Mouse (Mus musculus): ENCODE results near the gene Mrpl58. TPM values are rescaled to one million over a fixed set of nuclear protein-coding genes. Genes with fewer than 3 reads are reported as not detected.
A peak's percentile ranks its signal among the peaks of the same experiment; 100 is the strongest.
"Not testable (repeated sequence)": the region's sequence is repeated elsewhere in the genome, so short reads cannot be mapped to it uniquely, and the experiment has no call there.

The Mrpl58 gene
- polyA plus RNA-seq, 1 experiment from 2014 or later: 232 TPM

GRCm38 (mm10) chr11:115384587-115384986 lies 19.0 kb upstream of the Mrpl58 start:
- Histone ChIP-seq H3K4me3 (replicated peaks) (no peak overlapping the region), H3K27ac (no peak overlapping the region), H3K4me1 (peaks cover 48% of the 10 kb centered on the region)

DNA sequence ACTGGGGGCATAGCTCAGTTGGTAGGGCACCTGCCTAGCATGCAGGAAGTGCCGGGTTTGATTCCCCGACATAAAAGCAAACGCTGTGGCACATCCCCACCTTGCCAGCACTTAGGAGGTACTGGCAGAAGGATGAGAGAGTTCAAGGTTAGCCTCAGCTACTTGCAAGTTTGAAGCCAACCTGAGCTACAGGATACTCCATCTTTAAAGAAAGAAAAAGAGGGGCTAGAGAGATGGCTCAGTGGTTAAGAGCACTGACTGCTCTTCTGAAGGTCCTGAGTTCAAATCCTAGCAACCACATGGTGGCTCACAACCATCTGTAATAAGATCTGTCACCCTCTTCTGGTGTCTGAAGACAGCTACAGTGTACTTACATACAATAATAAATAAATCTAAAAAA lies 16.7 kb upstream of the Mrpl58 start:
- not testable (repeated sequence) for H3K4me2 ChIP-seq; H3K27ac ChIP-seq; H3K27me3 ChIP-seq; H3K9me3 ChIP-seq; H3K9ac ChIP-seq; H3K4me3 ChIP-seq (replicated peaks); ATAC-seq (ENCODE audit: low FRiP score)
- 92% methylated on average over 3 of the region's 3 CpGs for WGBS
- peaks cover 25% of the 10 kb centered on the region for H3K36me3 ChIP-seq (replicated peaks)
- H3K4me1 ChIP-seq: peaks cover 42% of the 10 kb centered on the region

More at GRCm38 (mm10) chr11:115384587-115384986, 19.0 kb upstream of the Mrpl58 start:
- Histone ChIP-seq H3K4me2 (peak overlapping the region; percentile 76), H3K9ac (peak overlapping the region; percentile 33), H3K36me3 (replicated peaks) (peaks cover 6% of the 10 kb centered on the region), H3K9me3 (no peaks in the 10 kb centered on the region), H3K27me3 (no peaks in the 10 kb centered on the region)
- 72% methylated on average over 5 of the region's 5 CpGs for WGBS
- no peak for ATAC-seq (ENCODE audit: low FRiP score)

DNA sequence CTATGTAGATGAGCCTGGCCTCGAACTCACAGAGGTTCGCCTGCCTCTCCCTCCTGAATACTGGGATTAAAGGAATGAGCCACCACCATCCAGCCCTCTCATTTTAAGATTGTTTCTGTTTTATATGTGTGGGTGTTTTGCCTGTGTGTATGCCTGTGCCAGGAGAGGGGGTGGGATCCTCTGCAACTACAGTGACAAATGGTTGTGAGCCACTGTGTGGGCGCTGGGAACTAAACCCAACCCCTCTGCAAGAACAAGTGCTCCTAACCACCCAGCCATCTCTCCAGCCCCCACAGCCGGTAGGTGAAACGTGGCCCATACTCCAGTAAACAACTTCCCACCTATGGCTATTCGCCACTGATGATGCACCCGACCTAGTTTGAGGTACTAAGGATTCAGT lies 12.2 kb upstream of the Mrpl58 start:
- H3K4me1 ChIP-seq: peaks cover 2% of the 10 kb centered on the region; the same call in 1 of the 2 replicates
- H3K4me3 ChIP-seq (replicated peaks): no peak overlapping the region
- ATAC-seq (ENCODE audit: low FRiP score): no peak
- H3K9me3 ChIP-seq: no peaks in the 10 kb centered on the region
- 91% methylated on average over 7 of the region's 7 CpGs for WGBS
- no peak overlapping the region for H3K9ac ChIP-seq
- no peak overlapping the region for H3K27ac ChIP-seq
- no peak overlapping the region for H3K4me2 ChIP-seq
- no peaks in the 10 kb centered on the region for H3K27me3 ChIP-seq
- peaks cover 70% of the 10 kb centered on the region for H3K36me3 ChIP-seq (replicated peaks)

DNA sequence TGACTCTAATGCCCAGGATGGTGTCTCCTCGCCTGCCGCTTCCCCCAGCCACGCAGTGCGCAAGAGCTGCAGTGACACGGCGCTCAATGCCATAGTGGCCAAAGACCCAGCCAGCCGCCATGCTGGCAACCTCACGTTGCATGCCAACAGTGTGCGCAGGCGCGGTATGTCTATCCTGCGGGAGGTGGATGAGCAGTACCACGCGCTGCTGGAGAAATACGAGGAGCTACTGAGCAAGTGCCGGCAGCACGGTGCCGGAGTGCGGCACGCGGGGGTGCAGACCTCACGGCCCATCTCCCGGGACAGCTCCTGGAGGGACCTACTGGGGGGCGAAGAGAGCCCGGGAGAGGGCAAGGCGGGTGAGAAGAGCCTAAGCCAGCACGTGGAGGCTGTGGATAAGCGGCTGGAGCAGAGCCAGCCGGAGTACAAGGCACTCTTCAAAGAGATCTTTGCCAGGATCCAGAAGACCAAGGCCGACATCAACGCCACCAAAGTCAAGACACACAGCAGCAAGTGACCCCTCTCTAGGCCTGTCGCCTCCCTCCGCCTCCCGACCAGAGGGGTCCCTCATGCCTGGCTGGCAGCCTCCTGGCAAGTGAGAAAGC lies 9.7 kb upstream of the Mrpl58 start:
- no peaks in the 10 kb centered on the region for H3K9me3 ChIP-seq

DNA sequence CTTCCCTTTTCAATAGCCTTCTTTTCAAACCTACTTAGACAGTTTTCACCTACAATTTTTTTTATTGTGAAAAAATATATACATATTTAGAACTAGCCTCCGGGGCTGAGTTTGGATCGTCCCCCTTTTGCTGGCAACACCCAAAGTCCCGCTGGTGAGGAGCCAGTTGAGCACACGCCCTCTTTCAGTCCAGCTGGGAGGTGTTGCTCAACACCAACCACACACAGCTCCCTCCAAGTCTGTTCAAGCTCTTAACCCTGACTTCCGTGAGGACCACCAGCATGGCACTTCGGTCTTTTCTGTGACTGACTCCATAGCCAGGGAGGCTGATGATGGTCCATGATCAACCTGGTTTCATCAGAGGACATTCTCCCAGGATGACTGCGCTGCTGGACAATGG lies 5.5 kb upstream of the Mrpl58 start:
- Histone ChIP-seq H3K4me3 (replicated peaks) (no peak overlapping the region), H3K36me3 (replicated peaks) (peaks cover 37% of the 10 kb centered on the region), H3K4me1 (peaks cover 19% of the 10 kb centered on the region), H3K9me3 (no peaks in the 10 kb centered on the region), H3K9ac (no peak overlapping the region), H3K4me2 (no peak overlapping the region), H3K27me3 (no peaks in the 10 kb centered on the region), H3K27ac (no peak overlapping the region)
- no peak for ATAC-seq (ENCODE audit: low FRiP score)
- WGBS: 83% methylated on average over 7 of the region's 7 CpGs

More for the DNA sequence above, 9.7 kb upstream of the Mrpl58 start:
- Histone ChIP-seq H3K4me3 (replicated peaks) (no peak overlapping the region), H3K27ac (no peak overlapping the region), H3K4me1 (no peaks in the 10 kb centered on the region), H3K27me3 (no peaks in the 10 kb centered on the region), H3K4me2 (no peak overlapping the region), H3K9ac (no peak overlapping the region), H3K36me3 (replicated peaks) (peaks cover 71% of the 10 kb centered on the region)
- ATAC-seq (ENCODE audit: low FRiP score): no peak
- WGBS: 76% methylated on average over 34 of the region's 34 CpGs

GRCm38 (mm10) chr11:115400126-115400525 lies 3.4 kb upstream of the Mrpl58 start:
- H3K9me3 ChIP-seq: no peaks in the 10 kb centered on the region
- H3K4me1 ChIP-seq: peaks cover 34% of the 10 kb centered on the region
- no peaks in the 10 kb centered on the region for H3K27me3 ChIP-seq
- no peak overlapping the region for H3K4me2 ChIP-seq
- 79% methylated on average over 3 of the region's 3 CpGs for WGBS
- no peak for ATAC-seq (ENCODE audit: low FRiP score)
- no peak overlapping the region; the same call in 1 of the 2 replicates for H3K27ac ChIP-seq
- peaks cover 16% of the 10 kb centered on the region for H3K36me3 ChIP-seq (replicated peaks)
- H3K9ac ChIP-seq: no peak overlapping the region
- no peak overlapping the region for H3K4me3 ChIP-seq (replicated peaks)

- no peak overlapping the region for H3K4me2 ChIP-seq
- H3K36me3 ChIP-seq (replicated peaks): peaks cover 13% of the 10 kb centered on the region
- peak overlapping the region; percentile 31; the same call in 1 of the 2 replicates for H3K9ac ChIP-seq
- ATAC-seq (ENCODE audit: low FRiP score): 0 out of 2 replicates have a peak, but pooled peaks have one; percentile 7
- peaks cover 41% of the 10 kb centered on the region for H3K4me1 ChIP-seq
- no peak overlapping the region for H3K4me3 ChIP-seq (replicated peaks)
- H3K27ac ChIP-seq: peak overlapping the region; percentile 59
- 51% methylated on average over 11 of the region's 11 CpGs for WGBS
- H3K27me3 ChIP-seq: no peaks in the 10 kb centered on the region
- H3K9me3 ChIP-seq: no peaks in the 10 kb centered on the region
Observed at GRCm38 (mm10) chr11:115400630-115401391, 2.7 kb upstream of the Mrpl58 start.

DNA sequence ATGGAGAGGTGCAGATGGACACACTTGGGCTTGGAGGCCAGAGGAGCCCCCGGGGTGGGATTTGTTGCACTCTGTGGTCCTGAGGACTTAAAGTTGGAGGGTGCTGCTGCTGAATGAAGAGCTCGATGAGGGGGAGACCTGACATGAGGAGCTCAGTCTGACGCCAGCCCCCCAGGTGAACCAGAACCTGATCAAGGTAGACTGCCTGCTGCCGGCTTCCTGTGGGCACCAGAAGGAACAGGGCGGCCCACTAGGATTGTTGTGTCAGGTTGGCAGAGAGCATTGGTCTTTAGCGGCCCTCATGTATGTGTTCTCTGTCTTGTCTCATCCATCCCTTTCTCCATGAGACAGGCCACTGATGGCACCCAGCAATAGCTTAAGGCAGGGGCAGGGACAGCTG lies 2.2 kb downstream of the Mrpl58 start:
- H3K36me3 ChIP-seq (replicated peaks): peaks cover 38% of the 10 kb centered on the region
- no peak overlapping the region for H3K4me3 ChIP-seq (replicated peaks)
- ATAC-seq (ENCODE audit: low FRiP score): no peak
- H3K4me2 ChIP-seq: no peak overlapping the region
- 97% methylated on average over 6 of the region's 6 CpGs for WGBS
- no peak overlapping the region for H3K27ac ChIP-seq
- H3K4me1 ChIP-seq: peaks cover 62% of the 10 kb centered on the region
- no peak overlapping the region; the same call in 1 of the 2 replicates for H3K9ac ChIP-seq
- H3K9me3 ChIP-seq: no peaks in the 10 kb centered on the region
- H3K27me3 ChIP-seq: peaks cover 2% of the 10 kb centered on the region; the same call in 1 of the 2 replicates

DNA sequence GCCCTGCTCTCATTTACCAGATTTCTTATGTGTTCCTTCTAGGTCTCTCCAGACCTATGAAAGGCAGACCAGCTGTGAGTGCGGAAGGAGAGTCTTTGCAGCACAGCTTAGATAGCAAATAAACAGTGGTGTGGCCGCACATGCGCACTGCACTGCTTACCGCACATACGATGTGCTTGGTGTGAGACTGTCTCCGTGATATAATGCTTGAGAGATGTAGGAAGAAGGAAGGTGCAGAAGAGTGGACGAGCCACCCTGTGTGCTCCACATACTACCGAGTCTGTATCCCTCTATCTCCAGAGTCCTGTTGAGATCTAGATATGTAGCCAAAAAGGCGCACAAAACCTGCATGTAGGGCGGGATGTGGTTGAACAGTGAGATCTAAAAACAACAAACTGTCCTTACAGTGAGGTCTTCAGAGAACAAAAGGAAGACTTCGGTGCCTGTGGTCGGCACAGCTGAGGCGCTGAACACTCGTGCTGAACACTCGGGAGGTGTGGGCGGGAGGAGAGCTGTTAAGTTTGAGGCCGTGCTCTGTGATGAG lies 3.4 kb downstream of the Mrpl58 start:
- ATAC-seq (ENCODE audit: low FRiP score): no peak
- Histone ChIP-seq H3K4me2 (no peak overlapping the region), H3K4me1 (peaks cover 68% of the 10 kb centered on the region), H3K9me3 (no peaks in the 10 kb centered on the region), H3K9ac (no peak overlapping the region), H3K4me3 (replicated peaks) (no peak overlapping the region), H3K27me3 (peaks cover 4% of the 10 kb centered on the region; the same call in 1 of the 2 replicates), H3K27ac (0 out of 2 replicates have a peak overlapping the region, but pooled peaks have one; percentile 95), H3K36me3 (replicated peaks) (peaks cover 45% of the 10 kb centered on the region)
- WGBS: 95% methylated on average over 17 of the region's 17 CpGs

- H3K9me3 ChIP-seq: no peaks in the 10 kb centered on the region
- H3K4me1 ChIP-seq: peaks cover 75% of the 10 kb centered on the region
- H3K4me2 ChIP-seq: peak overlapping the region; percentile 42; the same call in 1 of the 2 replicates
- WGBS: 71% methylated on average over 6 of the region's 6 CpGs
- H3K4me3 ChIP-seq (replicated peaks): no peak overlapping the region
- H3K9ac ChIP-seq: peak overlapping the region; percentile 52
- peaks cover 45% of the 10 kb centered on the region for H3K36me3 ChIP-seq (replicated peaks)
- no peak for ATAC-seq (ENCODE audit: low FRiP score)
- H3K27ac ChIP-seq: peak overlapping the region; percentile 95
- H3K27me3 ChIP-seq: peaks cover 4% of the 10 kb centered on the region; the same call in 1 of the 2 replicates
Observed at GRCm38 (mm10) chr11:115408266-115408920, 4.8 kb downstream of the Mrpl58 start.

DNA sequence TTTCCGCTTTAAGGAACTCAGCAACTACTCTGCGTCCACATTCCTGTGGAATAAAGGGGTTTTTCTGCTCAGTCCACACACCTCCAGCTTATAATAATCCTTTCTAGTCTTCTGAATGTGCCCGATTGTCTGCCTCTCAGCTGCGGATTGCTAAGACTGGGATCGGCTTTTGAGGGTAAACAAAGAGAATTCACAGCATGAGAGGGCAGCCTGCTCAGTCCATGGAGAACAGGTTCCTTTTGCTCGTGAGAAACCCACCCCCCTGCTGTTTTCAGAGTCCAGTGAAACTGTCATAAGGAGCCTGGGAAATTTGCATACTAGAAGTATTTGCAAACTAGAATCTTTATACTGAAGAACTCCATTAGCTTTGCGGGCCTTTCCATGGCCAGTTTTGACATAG lies 6.0 kb downstream of the Mrpl58 start:
- Histone ChIP-seq H3K36me3 (replicated peaks) (peaks cover 45% of the 10 kb centered on the region), H3K4me1 (peaks cover 72% of the 10 kb centered on the region), H3K27me3 (peaks cover 4% of the 10 kb centered on the region; the same call in 1 of the 2 replicates), H3K27ac (peak overlapping the region; percentile 95), H3K9ac (peak overlapping the region; percentile 52; the same call in 1 of the 2 replicates), H3K4me3 (replicated peaks) (no peak overlapping the region), H3K9me3 (no peaks in the 10 kb centered on the region), H3K4me2 (peak overlapping the region; percentile 42)
- WGBS: 15% methylated on average over 7 of the region's 7 CpGs
- ATAC-seq (ENCODE audit: low FRiP score): 0 out of 2 replicates have a peak, but pooled peaks have one; percentile 25
